Mouse (Mus musculus) hindbrain, embryonic 15.5 days (tissue): ENCODE measurements around the gene Eif5a2. TPM values are rescaled to one million over a fixed set of nuclear protein-coding genes. Genes with fewer than 3 reads are reported as not detected.

Source experiments
- ATAC-seq: fragments of 200-750 bp; cut with Nextera tagmentation; 2 replicates; pipeline ENCODE4 v1.8.0; 2017; ENCODE audit warnings: low read depth, moderate number of reproducible peaks, moderate TSS enrichment; ENCODE audit not compliant: low FRiP score
- H3K27ac ChIP-seq: fragments of 300-500 bp; sonication (generic); replicated peaks from 2 replicates; pipeline ENCODE4 v1.5.1; 2015; ENCODE audit warnings: mild to moderate bottlenecking, inconsistent platforms
- H3K27me3 ChIP-seq: fragments of 300-500 bp; sonication (generic); 2 replicates; pipeline ENCODE4 v1.6.1; 2015; ENCODE audit warnings: control low read depth, inconsistent platforms
- H3K36me3 ChIP-seq: fragments of 300-500 bp; sonication (generic); 2 replicates; pipeline ENCODE4 v1.6.1; 2015; ENCODE audit warnings: control low read depth, inconsistent platforms
- H3K4me1 ChIP-seq: fragments of 300-500 bp; sonication (generic); replicated peaks from 2 replicates; pipeline ENCODE4 v1.6.1; 2015; ENCODE audit warnings: control low read depth, inconsistent platforms
- H3K4me2 ChIP-seq: fragments of 300-500 bp; sonication (generic); 2 replicates; pipeline ENCODE4 v1.6.1; 2015; ENCODE audit warnings: moderate library complexity, mild to moderate bottlenecking, inconsistent platforms
- H3K4me3 ChIP-seq: fragments of 300-500 bp; sonication (generic); 2 replicates; pipeline ENCODE4 v1.5.1; 2015; ENCODE audit warnings: mild to moderate bottlenecking, inconsistent platforms
- H3K9ac ChIP-seq: fragments of 300-500 bp; sonication (generic); 2 replicates; pipeline ENCODE4 v1.6.1; 2015; ENCODE audit warnings: inconsistent platforms
- H3K9me3 ChIP-seq: fragments of 300-500 bp; sonication (generic); 2 replicates; pipeline ENCODE4 v1.6.1; 2016; ENCODE audit warnings: control low read depth, inconsistent platforms
- WGBS: fragments of 180-500 bp; shearing (Covaris S2); methylation state at CpG from one replicate; pipeline ENCODE4 v1.1.7; 2015; 5-methylcytosine and 5-hydroxymethylcytosine counted together
- polyA plus RNA-seq: library from polyadenylated mRNA; unstranded; fragments of >200 nt; fragmentation: Nextera tagmentation; extraction: Ambion mirVana; gene quantifications from 2 replicates; pipeline ENCODE4 v1.2.1, GENCODE M21; 2015

Gene Eif5a2
- polyA plus RNA-seq, 1 experiment from 2014 or later, result 10.0 TPM

DNA sequence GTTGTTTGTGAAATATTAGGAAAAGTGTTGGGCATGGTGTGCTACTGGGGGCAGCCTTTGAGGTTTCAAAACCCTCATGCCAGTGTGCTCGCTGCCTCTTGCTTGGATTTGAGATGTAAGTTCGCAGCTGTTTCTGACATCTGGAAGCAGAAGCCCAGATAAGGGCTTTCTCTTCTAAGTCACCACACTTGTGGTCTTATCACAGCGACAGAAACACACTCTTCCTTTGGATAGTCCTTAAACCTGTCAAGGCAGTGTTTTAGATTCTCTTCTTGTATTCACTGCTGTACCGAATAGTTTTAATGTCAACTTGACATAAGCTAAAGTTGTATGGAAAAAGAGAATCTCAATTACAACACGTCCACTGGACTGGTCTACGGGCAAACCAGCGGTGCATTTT lies 5.7 kb upstream of the Eif5a2 start:
- H3K9ac ChIP-seq, result no peak overlapping the region
- H3K27ac ChIP-seq, result no peak overlapping the region
- no peaks in the 10 kb centered on the region for H3K4me1 ChIP-seq
- H3K4me2 ChIP-seq, result no peak overlapping the region
- no peaks in the 10 kb centered on the region for H3K9me3 ChIP-seq
- H3K4me3 ChIP-seq, result no peak overlapping the region
- whole genome bisulfite sequencing, result 94% methylated on average over 7 of the region's 7 CpGs
- no peaks in the 10 kb centered on the region for H3K36me3 ChIP-seq
- H3K27me3 ChIP-seq, result no peaks in the 10 kb centered on the region
- no peak for ATAC-seq

DNA sequence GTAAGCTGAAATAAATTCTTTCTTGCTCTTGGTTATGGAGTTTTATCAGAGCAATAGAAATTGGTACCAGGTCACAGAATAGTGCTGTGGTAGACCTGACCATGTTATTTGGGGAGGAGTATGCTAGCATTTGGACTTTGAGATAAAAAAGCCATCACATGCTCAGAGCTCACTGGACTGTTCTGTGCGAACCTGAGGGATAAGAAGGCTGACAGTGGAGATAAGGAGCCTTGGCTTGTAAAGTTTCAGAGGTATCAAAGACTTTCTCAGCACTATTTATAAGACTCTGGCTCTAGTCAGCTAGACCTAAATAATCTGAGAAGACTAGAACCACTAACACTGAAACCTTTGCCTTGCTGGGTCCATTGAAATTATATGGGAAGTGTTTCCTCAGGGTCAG lies 5.1 kb upstream of the Eif5a2 start:
- no peaks in the 10 kb centered on the region for H3K9me3 ChIP-seq
- H3K27ac ChIP-seq, result no peak overlapping the region
- no peaks in the 10 kb centered on the region for H3K27me3 ChIP-seq
- H3K4me1 ChIP-seq, result peaks cover 5% of the 10 kb centered on the region
- no peak overlapping the region for H3K4me3 ChIP-seq
- WGBS, result 87% methylated on average over 1 of the region's 1 CpGs
- no peaks in the 10 kb centered on the region for H3K36me3 ChIP-seq
- H3K4me2 ChIP-seq, result no peak overlapping the region
- no peak overlapping the region for H3K9ac ChIP-seq
- no peak for ATAC-seq

DNA sequence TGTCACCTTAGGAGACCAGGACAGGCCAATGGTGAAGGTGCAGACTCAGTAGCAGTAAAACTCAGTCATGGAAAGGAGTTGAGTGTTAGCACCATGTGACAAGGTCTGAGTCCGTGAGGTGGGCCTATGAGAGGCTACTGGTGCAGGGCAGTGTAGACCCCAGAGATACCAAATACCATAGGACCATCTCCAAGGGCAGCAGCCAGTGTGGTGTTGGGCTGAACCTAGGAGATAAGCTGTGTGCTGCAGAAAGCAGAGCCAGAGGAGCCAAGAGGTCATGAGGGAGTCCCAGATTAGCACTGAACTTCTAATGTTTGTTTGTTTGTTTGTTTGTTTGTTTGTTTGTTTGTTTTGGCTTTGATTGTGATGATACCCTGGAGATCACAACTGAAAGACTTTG lies 4.6 kb upstream of the Eif5a2 start:
- peaks cover 6% of the 10 kb centered on the region for H3K4me1 ChIP-seq
- no peaks in the 10 kb centered on the region for H3K36me3 ChIP-seq
- H3K27me3 ChIP-seq, result no peaks in the 10 kb centered on the region
- no peak overlapping the region for H3K4me2 ChIP-seq
- H3K4me3 ChIP-seq, result no peak overlapping the region
- WGBS, result 82% methylated on average over 1 of the region's 1 CpGs
- ATAC-seq, result no peak
- H3K9ac ChIP-seq, result no peak overlapping the region
- no peak overlapping the region for H3K27ac ChIP-seq
- no peaks in the 10 kb centered on the region for H3K9me3 ChIP-seq

DNA sequence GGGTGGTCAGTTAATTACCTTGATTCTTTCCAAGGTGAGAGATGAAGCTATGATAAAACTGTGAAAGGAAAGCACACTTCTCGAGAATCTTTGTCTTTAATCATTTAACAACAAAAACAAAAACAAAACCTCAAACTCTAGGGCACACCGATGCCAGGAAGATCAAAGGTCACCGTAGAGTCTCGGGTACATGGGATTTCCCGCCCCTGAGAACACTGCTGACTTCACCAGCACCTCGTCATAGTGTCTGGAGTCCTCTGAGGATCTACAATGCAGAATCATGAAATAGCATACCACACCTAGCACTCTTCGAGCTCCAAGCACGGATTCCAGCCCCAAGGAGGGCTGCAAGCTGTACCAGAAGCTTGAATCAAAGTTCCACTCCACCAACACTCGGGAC lies 565 bp upstream of the Eif5a2 start:
- 76% methylated on average over 9 of the region's 9 CpGs for WGBS
- Histone ChIP-seq H3K4me2 (peak overlapping the region; percentile 96), H3K36me3 (no peaks in the 10 kb centered on the region), H3K9me3 (no peaks in the 10 kb centered on the region), H3K9ac (no peak overlapping the region), H3K4me3 (peak overlapping the region; percentile 59), H3K4me1 (peaks cover 13% of the 10 kb centered on the region), H3K27ac (no peak overlapping the region), H3K27me3 (0 out of 2 replicates have a peak, but pooled peaks cover 2% of the 10 kb centered on the region)
- no peak; the same call in 1 of the 2 replicates for ATAC-seq

DNA sequence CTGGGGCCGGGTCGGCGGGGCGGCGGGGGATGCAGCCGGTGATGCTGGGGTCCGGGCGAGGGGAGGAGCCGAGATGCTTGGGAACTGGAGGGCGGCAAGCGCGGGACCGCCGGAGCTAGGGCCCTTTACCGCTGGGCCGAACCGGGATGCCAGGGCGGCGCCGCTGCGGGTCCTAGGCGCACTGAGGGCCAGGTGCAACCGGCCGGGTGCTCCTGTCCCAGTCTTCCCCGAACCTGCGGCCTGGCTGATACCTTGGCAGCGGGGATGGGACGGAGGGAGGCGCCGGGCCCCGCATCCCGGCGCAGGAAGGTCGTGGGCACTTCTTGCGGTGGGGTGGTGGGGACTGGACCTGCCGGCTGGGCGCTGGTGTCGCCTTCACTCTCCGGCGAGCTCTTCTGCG lies 346 bp downstream of the Eif5a2 start:
- no peaks in the 10 kb centered on the region for H3K9me3 ChIP-seq
- no peak for ATAC-seq

DNA sequence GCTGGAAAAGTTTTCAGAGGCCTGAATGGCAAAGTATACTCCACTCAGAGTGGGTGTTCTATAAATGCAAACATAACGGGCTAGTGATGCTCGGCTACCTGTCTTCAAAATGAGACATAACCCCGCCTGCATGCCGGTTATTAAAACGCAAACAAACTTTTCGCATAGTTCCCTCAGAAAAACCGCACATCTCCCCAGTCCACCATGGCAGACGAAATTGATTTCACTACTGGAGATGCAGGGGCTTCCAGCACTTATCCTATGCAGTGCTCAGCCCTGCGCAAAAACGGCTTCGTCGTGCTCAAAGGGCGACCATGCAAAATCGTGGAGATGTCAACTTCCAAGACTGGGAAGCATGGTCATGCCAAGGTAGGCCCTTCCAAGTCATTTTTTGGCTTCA lies 772 bp downstream of the Eif5a2 start:
- H3K27me3 ChIP-seq, result 0 out of 2 replicates have a peak, but pooled peaks cover 2% of the 10 kb centered on the region
- no peak for ATAC-seq
- H3K4me2 ChIP-seq, result peak overlapping the region; percentile 96
- H3K36me3 ChIP-seq, result no peaks in the 10 kb centered on the region
- H3K9ac ChIP-seq, result peak overlapping the region; percentile 58
- H3K9me3 ChIP-seq, result no peaks in the 10 kb centered on the region
- peak overlapping the region; percentile 59 for H3K4me3 ChIP-seq
- no peak overlapping the region for H3K27ac ChIP-seq
- WGBS, result 22% methylated on average over 14 of the region's 14 CpGs
- peaks cover 13% of the 10 kb centered on the region for H3K4me1 ChIP-seq

More for the DNA sequence above, 346 bp downstream of the Eif5a2 start:
- Histone ChIP-seq H3K4me3 (peak overlapping the region; percentile 59), H3K27me3 (0 out of 2 replicates have a peak, but pooled peaks cover 2% of the 10 kb centered on the region), H3K4me2 (peak overlapping the region; percentile 96), H3K4me1 (peaks cover 13% of the 10 kb centered on the region), H3K27ac (no peak overlapping the region), H3K36me3 (no peaks in the 10 kb centered on the region), H3K9ac (peak overlapping the region; percentile 58)
- WGBS, result 0% methylated on average over 30 of the region's 41 CpGs

DNA sequence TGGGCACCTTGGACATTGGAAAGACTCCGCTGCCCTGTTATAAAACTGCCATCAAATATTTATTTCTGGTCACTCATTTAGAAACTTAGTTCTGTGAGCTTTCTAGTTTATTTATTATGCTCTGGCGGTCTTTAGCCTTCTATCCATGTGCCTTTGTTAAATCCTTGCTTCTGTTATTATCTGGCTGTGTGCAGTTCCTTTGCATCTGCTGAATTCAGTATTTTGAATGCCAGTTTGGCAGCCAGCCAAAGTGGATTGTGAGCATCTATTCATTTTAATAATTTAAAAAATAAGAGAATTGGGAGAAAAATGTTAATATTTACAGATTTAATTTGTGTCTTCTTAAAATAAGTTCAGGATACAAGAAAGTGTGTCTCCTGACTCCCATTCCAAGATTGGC lies 3.1 kb downstream of the Eif5a2 start:
- ATAC-seq, result no peak
- no peaks in the 10 kb centered on the region for H3K9me3 ChIP-seq
- WGBS, result 75% methylated on average over 2 of the region's 2 CpGs
- H3K4me2 ChIP-seq, result no peak overlapping the region
- no peak overlapping the region for H3K4me3 ChIP-seq
- H3K4me1 ChIP-seq, result peaks cover 13% of the 10 kb centered on the region
- no peaks in the 10 kb centered on the region for H3K36me3 ChIP-seq
- H3K27ac ChIP-seq, result no peak overlapping the region
- H3K27me3 ChIP-seq, result 0 out of 2 replicates have a peak, but pooled peaks cover 2% of the 10 kb centered on the region
- no peak overlapping the region for H3K9ac ChIP-seq

- no peak overlapping the region for H3K4me2 ChIP-seq
- no peaks in the 10 kb centered on the region for H3K9me3 ChIP-seq
- H3K36me3 ChIP-seq, result no peaks in the 10 kb centered on the region
- no peak overlapping the region for H3K9ac ChIP-seq
- H3K27ac ChIP-seq, result no peak overlapping the region
- no peaks in the 10 kb centered on the region for H3K27me3 ChIP-seq
- ATAC-seq, result no peak
- H3K4me1 ChIP-seq, result no peaks in the 10 kb centered on the region
- no peak overlapping the region for H3K4me3 ChIP-seq
- 92% methylated on average over 7 of the region's 7 CpGs for WGBS
Measured at GRCm38 (mm10) chr3:28794835-28795234, 13.8 kb downstream of the Eif5a2 start.

GRCm38 (mm10) chr3:28805301-28806097 lies 24.4 kb downstream of the Eif5a2 start, which contains the start of gene Rpl22l1:
Gene Rpl22l1, plus strand, starts transcription at chr3:28805436.
- Histone ChIP-seq H3K4me1 (peaks cover 14% of the 10 kb centered on the region), H3K27me3 (no peaks in the 10 kb centered on the region), H3K4me3 (peak within 1 kb of the TSS; percentile 61), H3K4me2 (peak within 1 kb of the TSS; percentile 69), H3K9ac (peak within 1 kb of the TSS; percentile 76), H3K27ac (peak within 1 kb of the TSS; percentile 85), H3K36me3 (peaks cover 19% of the 10 kb centered on the region), H3K9me3 (no peaks in the 10 kb centered on the region)
- under 1% methylated on average over 71 of the region's 72 CpGs for WGBS
- ATAC-seq, result peak; percentile 100

- peaks cover 19% of the 10 kb centered on the region for H3K36me3 ChIP-seq
- no peak overlapping the region for H3K4me3 ChIP-seq
- 90% methylated on average over 4 of the region's 4 CpGs for WGBS
- H3K27ac ChIP-seq, result no peak overlapping the region
- no peak overlapping the region for H3K9ac ChIP-seq
- no peaks in the 10 kb centered on the region for H3K9me3 ChIP-seq
- no peak for ATAC-seq
- H3K4me1 ChIP-seq, result peaks cover 14% of the 10 kb centered on the region
- no peak overlapping the region for H3K4me2 ChIP-seq
- no peaks in the 10 kb centered on the region for H3K27me3 ChIP-seq
Measured at GRCm38 (mm10) chr3:28808039-28808643, 27.1 kb downstream of the Eif5a2 start.

- Histone ChIP-seq H3K27me3 (no peaks in the 10 kb centered on the region), H3K4me3 (no peak overlapping the region), H3K9me3 (no peaks in the 10 kb centered on the region), H3K27ac (no peak overlapping the region), H3K9ac (no peak overlapping the region), H3K4me2 (no peak overlapping the region), H3K36me3 (peaks cover 19% of the 10 kb centered on the region), H3K4me1 (peaks cover 3% of the 10 kb centered on the region)
- no peak for ATAC-seq
- WGBS, result 82% methylated on average over 4 of the region's 4 CpGs
Measured at GRCm38 (mm10) chr3:28811441-28811840, 30.4 kb downstream of the Eif5a2 start.

- no peak for ATAC-seq
- WGBS, result 11% methylated on average over 4 of the region's 4 CpGs
- H3K27ac ChIP-seq, result no peak overlapping the region
- no peaks in the 10 kb centered on the region for H3K9me3 ChIP-seq
- H3K27me3 ChIP-seq, result no peaks in the 10 kb centered on the region
- H3K4me2 ChIP-seq, result peak overlapping the region; percentile 28; the same call in 1 of the 2 replicates
- H3K4me1 ChIP-seq, result no peaks in the 10 kb centered on the region
- H3K36me3 ChIP-seq, result 0 out of 2 replicates have a peak, but pooled peaks cover under 1% of the 10 kb centered on the region
- no peak overlapping the region for H3K4me3 ChIP-seq
- H3K9ac ChIP-seq, result no peak overlapping the region
Measured at GRCm38 (mm10) chr3:28814361-28814760, 33.3 kb downstream of the Eif5a2 start.
